Mouse (Mus musculus): ENCODE measurements at regions not wholly inside any gene's neighbourhood (a gene's known extent, or its start where the extent isn't known, plus 50 kb on each side); places are given as distances from the start of the nearest gene placed in this dataset.

DNA sequence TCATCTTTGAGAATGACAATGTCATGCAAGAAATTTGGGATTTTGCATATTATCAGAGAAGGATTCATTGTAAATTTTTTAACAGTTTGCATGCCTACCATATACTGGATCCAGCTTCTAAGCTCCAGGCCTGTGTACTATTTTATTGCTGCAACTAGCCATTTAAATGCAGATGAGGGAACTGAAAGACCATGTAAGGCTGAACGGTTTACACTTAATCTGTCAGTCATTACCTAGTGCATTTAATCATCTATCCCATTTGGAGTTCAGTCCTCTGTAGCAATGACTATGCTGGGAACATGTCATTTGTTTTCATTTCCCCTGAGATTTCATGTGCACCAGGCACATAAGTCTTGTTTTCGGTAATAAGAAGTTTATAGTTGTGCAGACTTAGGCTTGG lies 631.8 kb upstream of the Gm21961 start:
- Histone ChIP-seq H3K9me3 (no peaks in the 10 kb centered on the region), H3K4me2 (replicated peaks) (no peak overlapping the region), H3K27ac (no peak overlapping the region), H3K9ac (no peak overlapping the region), H3K4me3 (no peak overlapping the region), H3K27me3 (replicated peaks) (no peaks in the 10 kb centered on the region), H3K36me3 (no peaks in the 10 kb centered on the region), H3K4me1 (no peaks in the 10 kb centered on the region)
- 43% methylated on average over 2 of the region's 2 CpGs for WGBS
- ATAC-seq (ENCODE audit: low FRiP score, low read depth) = no peak

DNA sequence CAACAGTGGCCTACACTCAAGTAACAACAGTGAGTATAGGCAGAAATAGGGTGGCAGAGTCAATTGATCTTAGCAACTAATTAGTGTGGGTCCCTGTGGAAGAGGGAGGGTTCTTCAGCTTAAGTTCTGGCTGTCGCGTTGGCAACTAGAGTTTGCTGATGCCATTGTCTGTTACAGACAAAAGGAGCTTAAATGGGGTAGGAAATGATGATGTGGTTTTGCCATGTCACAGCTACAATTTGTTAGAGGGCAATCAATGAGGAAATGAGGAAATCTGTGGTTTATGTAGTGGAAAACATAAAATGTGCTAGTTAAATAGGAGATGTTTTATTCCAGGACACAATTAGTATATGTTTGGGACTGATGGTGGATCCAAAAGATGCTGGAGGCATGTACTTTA lies 624.8 kb upstream of the Gm21961 start:
- H3K4me2 ChIP-seq (replicated peaks) = no peak overlapping the region
- no peak overlapping the region for H3K4me3 ChIP-seq
- no peak overlapping the region for H3K9ac ChIP-seq
- 61% methylated on average over 2 of the region's 2 CpGs for WGBS
- H3K4me1 ChIP-seq = no peaks in the 10 kb centered on the region
- no peak for ATAC-seq (ENCODE audit: low FRiP score, low read depth)
- no peaks in the 10 kb centered on the region for H3K36me3 ChIP-seq
- no peaks in the 10 kb centered on the region for H3K27me3 ChIP-seq (replicated peaks)
- H3K9me3 ChIP-seq = no peaks in the 10 kb centered on the region
- no peak overlapping the region for H3K27ac ChIP-seq

DNA sequence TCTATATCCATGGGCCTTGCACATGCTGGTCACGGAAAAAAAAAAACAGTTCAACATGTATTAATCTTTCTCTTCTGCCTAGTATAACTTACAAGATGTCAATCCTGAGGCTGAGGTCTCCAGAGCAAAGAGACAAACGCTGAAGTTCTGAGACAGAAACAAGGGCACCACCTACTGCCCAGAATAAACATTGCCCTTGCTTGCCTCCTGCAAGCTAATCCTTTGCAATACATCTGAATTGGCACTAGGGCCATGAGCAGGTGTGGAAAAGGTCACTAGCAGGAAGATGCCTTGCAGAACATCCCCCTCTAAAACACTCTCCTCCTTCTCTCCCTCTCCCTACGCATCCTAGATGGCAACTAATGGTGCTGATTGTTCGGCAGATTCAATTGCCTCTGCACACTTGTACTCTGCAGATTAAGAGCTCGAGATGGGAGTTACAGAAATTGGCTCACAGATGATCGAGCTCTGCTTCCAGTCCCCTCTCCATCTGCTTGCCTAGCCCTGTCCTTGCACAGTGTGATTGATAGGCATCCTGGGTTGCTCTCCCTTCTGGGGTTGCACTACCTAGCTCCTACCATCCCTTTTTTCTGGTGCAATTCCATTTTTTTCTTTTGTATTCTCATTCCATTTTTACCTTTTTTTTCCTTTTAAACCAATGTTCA lies 622.9 kb upstream of the Gm21961 start:
- no peak overlapping the region for H3K9ac ChIP-seq
- H3K4me2 ChIP-seq (replicated peaks) = no peak overlapping the region
- no peaks in the 10 kb centered on the region for H3K4me1 ChIP-seq
- WGBS = 52% methylated on average over 6 of the region's 6 CpGs
- peak; percentile 80 for ATAC-seq (ENCODE audit: low FRiP score, low read depth)
- H3K4me3 ChIP-seq = no peak overlapping the region
- no peaks in the 10 kb centered on the region for H3K9me3 ChIP-seq
- H3K36me3 ChIP-seq = no peaks in the 10 kb centered on the region
- no peak overlapping the region for H3K27ac ChIP-seq
- no peaks in the 10 kb centered on the region for H3K27me3 ChIP-seq (replicated peaks)

DNA sequence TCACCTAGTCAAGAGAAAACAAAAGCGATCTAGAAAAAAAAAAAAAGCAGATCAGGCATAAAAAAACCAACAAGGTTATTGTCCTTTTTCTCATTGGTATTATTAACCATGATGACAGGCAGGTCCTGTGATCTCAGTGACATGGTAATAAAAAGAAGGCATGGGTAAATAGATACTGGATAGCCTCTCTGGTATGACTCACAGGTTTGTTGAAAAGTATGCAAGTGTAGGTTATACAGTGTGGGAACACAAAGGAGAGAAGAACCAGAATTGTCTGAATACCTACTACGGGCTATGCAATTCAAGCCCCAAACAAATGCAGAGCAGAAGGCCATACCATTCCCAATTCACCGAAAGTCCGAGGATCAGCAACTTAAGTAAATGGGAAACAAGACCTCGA lies 617.7 kb upstream of the Gm21961 start:
- H3K9me3 ChIP-seq = no peaks in the 10 kb centered on the region
- no peak for ATAC-seq (ENCODE audit: low FRiP score, low read depth)
- H3K9ac ChIP-seq = no peak overlapping the region
- H3K4me3 ChIP-seq = no peak overlapping the region
- no peaks in the 10 kb centered on the region for H3K36me3 ChIP-seq
- no peaks in the 10 kb centered on the region for H3K4me1 ChIP-seq
- no peak overlapping the region for H3K27ac ChIP-seq
- H3K27me3 ChIP-seq (replicated peaks) = no peaks in the 10 kb centered on the region
- 89% methylated on average over 5 of the region's 5 CpGs for WGBS
- no peak overlapping the region for H3K4me2 ChIP-seq (replicated peaks)

DNA sequence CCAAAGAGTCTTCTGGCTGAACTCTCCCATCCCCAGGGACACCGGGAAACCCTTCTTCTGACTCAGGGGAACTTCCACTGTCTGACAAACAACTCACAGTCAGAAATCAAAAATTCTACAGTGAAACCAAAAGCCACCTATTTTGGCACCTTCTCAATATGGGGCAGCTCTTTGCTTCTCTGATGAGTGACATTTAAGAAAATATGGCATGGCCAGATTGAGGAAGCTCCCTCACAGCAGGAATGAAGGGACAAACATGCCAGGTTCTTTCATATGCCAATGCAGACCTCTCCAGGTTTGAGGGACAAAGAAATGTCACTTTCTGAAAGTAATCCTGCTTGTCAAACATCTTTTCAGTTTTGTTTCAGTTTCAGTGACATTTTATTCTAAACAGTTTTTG lies 615.8 kb upstream of the Gm21961 start:
- H3K4me2 ChIP-seq (replicated peaks) = no peak overlapping the region
- no peak for ATAC-seq (ENCODE audit: low FRiP score, low read depth)
- H3K27ac ChIP-seq = no peak overlapping the region
- no peak overlapping the region for H3K9ac ChIP-seq
- H3K4me3 ChIP-seq = no peak overlapping the region
- H3K36me3 ChIP-seq = no peaks in the 10 kb centered on the region
- WGBS = 89% methylated on average over 1 of the region's 1 CpGs
- no peaks in the 10 kb centered on the region for H3K9me3 ChIP-seq
- H3K27me3 ChIP-seq (replicated peaks) = no peaks in the 10 kb centered on the region
- H3K4me1 ChIP-seq = no peaks in the 10 kb centered on the region

DNA sequence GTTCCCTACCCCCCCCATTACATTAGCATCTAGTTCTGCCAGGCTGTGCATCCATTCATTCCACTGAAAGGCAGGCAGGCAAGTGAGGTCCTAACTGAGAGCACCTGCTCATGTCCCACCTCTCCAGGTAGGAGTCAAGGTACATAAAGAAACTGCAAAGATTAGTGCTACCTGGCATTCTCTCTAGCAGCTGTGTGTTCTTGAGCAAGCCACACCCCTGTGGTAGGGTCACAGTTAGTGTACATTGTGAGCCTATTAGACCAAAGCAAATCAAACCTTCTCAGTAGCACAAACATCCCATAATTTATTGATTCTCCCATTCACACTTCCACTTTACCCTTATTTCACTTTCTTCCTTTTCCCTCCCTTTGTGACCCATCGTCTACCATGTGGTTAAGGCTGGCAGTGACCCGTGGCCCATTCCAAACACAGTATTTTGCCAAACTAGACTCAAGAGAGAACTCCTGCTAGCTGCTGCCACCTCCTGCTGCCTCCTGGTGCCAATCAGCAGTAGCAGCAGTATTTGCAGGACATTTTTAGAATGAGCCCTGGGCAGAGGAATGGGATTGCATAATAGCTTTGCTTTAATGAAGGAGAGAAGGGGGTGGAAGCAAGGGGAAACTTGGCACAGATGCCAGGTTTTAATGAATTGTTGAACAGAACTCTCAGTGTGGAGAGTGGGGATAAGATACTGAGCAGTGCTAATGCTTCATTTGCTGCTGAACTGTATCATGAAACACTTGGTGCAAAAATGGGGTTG lies 578.2 kb upstream of the Gm21961 start:
- Histone ChIP-seq H3K4me2 (replicated peaks) (no peak overlapping the region), H3K4me1 (no peaks in the 10 kb centered on the region), H3K27me3 (replicated peaks) (no peaks in the 10 kb centered on the region), H3K9ac (no peak overlapping the region), H3K9me3 (no peaks in the 10 kb centered on the region), H3K36me3 (no peaks in the 10 kb centered on the region), H3K4me3 (no peak overlapping the region), H3K27ac (no peak overlapping the region)
- no peak; the same call in 1 of the 2 replicates for ATAC-seq (ENCODE audit: low FRiP score, low read depth)
- 62% methylated on average over 2 of the region's 2 CpGs for WGBS

DNA sequence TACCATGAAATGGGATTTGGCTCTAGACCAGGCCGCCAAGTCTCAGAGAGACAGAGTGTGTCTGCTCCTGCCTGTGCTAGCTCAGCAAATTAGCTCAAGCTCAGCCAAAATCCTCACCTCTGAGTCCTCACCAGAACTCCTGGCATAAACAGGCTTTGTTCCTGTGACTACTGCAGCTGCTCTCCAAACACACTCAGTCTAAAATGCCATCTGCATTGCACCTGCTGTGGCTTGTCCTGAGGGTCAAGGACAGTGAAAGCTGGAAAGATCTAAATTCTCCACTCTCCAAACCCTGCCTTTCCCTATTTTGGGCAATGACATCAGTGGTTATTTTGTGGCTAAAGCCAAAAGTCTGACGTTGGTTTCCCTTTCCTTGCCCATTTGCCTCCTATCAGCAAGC lies 570.9 kb upstream of the Gm21961 start:
- Histone ChIP-seq H3K27me3 (replicated peaks) (no peaks in the 10 kb centered on the region), H3K27ac (no peak overlapping the region), H3K4me1 (no peaks in the 10 kb centered on the region), H3K9ac (no peak overlapping the region), H3K36me3 (no peaks in the 10 kb centered on the region), H3K4me2 (replicated peaks) (no peak overlapping the region), H3K4me3 (no peak overlapping the region), H3K9me3 (no peaks in the 10 kb centered on the region)
- 81% methylated on average over 2 of the region's 2 CpGs for WGBS
- ATAC-seq (ENCODE audit: low FRiP score, low read depth) = no peak

DNA sequence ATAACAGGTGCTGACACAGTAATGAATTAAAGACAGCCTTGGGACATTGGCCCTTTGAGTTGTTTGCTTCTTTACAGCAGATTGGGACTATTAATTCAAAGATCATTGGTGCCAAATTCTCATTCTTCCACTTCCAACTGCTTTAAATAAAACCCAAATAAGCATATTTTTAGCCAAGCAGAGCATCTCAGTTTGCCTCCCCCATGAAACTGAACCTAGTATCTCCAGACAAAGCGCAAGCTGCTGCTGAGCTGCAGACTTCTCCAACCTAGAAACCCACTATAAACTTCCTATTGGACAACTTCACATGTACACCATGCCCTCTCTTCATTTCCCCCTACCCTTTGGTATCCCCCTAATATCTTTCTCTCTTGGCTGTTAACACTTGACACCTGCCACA lies 564.6 kb upstream of the Gm21961 start:
- Histone ChIP-seq H3K4me3 (no peak overlapping the region), H3K9me3 (no peaks in the 10 kb centered on the region), H3K4me2 (replicated peaks) (no peak overlapping the region), H3K27me3 (replicated peaks) (no peaks in the 10 kb centered on the region), H3K27ac (no peak overlapping the region), H3K36me3 (no peaks in the 10 kb centered on the region), H3K9ac (no peak overlapping the region), H3K4me1 (no peaks in the 10 kb centered on the region)
- 79% methylated on average over 1 of the region's 1 CpGs for WGBS
- ATAC-seq (ENCODE audit: low FRiP score, low read depth) = no peak

DNA sequence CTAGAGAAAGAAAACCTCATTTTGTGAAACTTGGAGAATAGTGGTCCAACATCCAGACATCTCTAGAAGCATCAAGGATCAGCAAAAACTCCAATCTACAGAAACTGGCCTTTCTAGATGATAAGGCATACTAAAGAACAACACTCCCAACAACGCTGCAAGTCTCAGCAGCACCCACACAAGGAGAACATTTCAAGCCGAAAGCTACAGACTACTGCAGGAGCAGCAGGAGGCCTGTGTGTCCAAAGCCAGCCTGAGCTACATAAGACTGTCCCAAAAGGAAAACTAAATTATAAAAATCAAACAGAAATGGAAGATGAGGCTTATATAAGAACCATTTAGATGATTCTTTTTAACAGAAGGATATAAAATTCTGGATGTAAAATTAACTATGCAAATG lies 553.2 kb upstream of the Gm21961 start:
- H3K9me3 ChIP-seq = no peaks in the 10 kb centered on the region
- no peaks in the 10 kb centered on the region for H3K36me3 ChIP-seq
- no peaks in the 10 kb centered on the region for H3K27me3 ChIP-seq (replicated peaks)
- ATAC-seq (ENCODE audit: low FRiP score, low read depth) = no peak
- no peak overlapping the region for H3K9ac ChIP-seq
- no peak overlapping the region for H3K4me2 ChIP-seq (replicated peaks)
- no peak overlapping the region for H3K27ac ChIP-seq
- H3K4me1 ChIP-seq = no peaks in the 10 kb centered on the region
- WGBS = 88% methylated on average over 2 of the region's 2 CpGs
- H3K4me3 ChIP-seq = no peak overlapping the region

DNA sequence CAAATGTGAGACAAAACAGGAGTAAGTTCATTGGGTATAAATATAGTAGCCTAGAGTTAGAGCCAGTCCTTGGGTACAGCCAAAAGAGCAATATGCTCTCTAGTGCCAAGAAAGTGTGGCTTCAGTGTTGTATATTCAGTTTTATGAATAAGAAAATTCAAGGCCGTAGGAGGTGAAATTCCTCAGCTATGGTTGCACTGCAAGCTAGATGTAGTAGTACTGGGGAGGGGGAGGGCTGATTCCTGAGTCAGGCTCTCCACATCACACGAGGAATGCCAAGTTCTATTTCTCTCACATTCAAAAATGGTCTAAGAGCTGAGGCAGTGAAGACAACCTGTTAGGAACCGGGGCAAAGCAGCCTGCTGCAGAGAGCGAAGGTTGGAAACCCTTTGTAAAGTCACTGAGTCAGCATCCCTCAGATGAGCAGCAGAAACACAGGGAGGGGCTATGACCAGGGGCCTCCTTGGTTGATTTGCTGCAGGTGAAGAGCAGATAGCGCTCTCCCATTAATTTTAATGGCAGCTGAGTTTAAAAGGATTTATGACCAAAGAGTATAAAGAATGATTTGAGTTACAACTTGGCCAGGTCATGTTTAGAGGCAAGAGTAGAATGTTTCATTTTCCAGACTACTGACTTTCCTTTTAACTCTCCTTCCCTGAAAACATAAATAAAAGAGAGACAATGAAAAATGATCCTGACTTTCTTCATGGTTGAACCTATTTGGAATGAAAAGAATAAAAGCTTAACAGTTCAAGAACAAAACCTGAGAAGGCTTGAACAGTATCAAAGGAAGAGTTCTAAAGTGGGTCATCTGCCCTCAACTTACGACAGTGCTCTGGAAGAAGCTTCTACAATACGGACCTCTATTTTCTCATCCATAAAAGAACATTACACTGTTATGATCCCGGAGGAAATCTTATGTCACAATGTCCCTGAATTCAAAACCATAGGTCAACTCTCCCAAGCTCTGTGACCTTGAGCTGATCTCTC lies 543.4 kb upstream of the Gm21961 start:
- H3K27me3 ChIP-seq (replicated peaks) = no peaks in the 10 kb centered on the region
- H3K27ac ChIP-seq = no peak overlapping the region
- H3K9ac ChIP-seq = no peak overlapping the region
- H3K4me2 ChIP-seq (replicated peaks) = no peak overlapping the region
- ATAC-seq (ENCODE audit: low FRiP score, low read depth) = no peak
- H3K9me3 ChIP-seq = no peaks in the 10 kb centered on the region
- H3K4me3 ChIP-seq = no peak overlapping the region
- H3K36me3 ChIP-seq = no peaks in the 10 kb centered on the region
- 58% methylated on average over 8 of the region's 8 CpGs for WGBS
- no peaks in the 10 kb centered on the region for H3K4me1 ChIP-seq

DNA sequence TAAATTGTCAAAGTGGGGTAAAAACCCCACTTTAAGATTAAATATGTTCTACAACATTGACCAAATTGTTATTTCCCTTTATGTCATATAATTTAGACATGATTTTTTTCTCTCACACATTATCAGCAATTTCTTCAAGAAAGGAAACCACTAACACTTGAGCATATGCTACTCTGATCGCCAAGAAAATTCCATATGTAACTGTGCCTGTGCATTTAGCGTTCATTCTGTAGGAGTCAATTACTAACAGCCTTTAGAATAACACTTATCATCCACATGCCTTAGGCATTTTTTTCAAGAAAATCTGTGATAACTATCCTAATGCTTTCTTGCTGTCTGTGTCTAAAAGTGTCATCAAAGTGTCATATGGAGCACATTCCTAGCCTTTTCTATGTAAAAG lies 534.3 kb upstream of the Gm21961 start:
- Histone ChIP-seq H3K9ac (no peak overlapping the region), H3K36me3 (no peaks in the 10 kb centered on the region), H3K4me3 (no peak overlapping the region), H3K27ac (no peak overlapping the region), H3K4me2 (replicated peaks) (no peak overlapping the region), H3K4me1 (no peaks in the 10 kb centered on the region), H3K27me3 (replicated peaks) (no peaks in the 10 kb centered on the region), H3K9me3 (no peaks in the 10 kb centered on the region)
- WGBS = 91% methylated on average over 2 of the region's 2 CpGs
- ATAC-seq (ENCODE audit: low FRiP score, low read depth) = no peak

DNA sequence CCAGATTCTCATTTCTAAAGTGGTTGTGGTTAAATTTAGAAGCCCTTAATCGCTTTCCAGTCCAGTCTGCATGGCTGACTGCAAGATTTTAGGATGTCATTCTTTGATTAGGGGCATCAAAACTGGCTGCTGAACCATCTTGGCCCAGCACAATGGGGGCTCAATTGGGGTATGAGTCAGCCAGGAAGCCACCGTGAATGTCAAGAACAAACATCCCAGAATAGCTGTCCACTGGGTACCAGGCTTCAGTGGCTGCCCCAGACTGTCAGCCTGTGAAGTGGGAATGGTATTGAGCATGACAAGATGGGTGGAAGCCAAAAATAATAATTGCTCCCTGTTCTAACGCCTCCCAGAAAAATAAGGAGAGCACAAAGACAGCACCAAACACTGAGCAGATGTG lies 520.9 kb upstream of the Gm21961 start:
- no peak overlapping the region for H3K27ac ChIP-seq
- no peaks in the 10 kb centered on the region for H3K4me1 ChIP-seq
- no peaks in the 10 kb centered on the region for H3K9me3 ChIP-seq
- no peak overlapping the region for H3K9ac ChIP-seq
- ATAC-seq (ENCODE audit: low FRiP score, low read depth) = no peak
- no peak overlapping the region for H3K4me2 ChIP-seq (replicated peaks)
- no peaks in the 10 kb centered on the region for H3K27me3 ChIP-seq (replicated peaks)
- no peak overlapping the region for H3K4me3 ChIP-seq
- H3K36me3 ChIP-seq = no peaks in the 10 kb centered on the region
- WGBS = 85% methylated on average over 3 of the region's 3 CpGs

Measured in neural tube, embryonic 12.5 days (tissue).